17 mouse cellular contexts compared by ENCODE assay signal in the genomic region with DNA sequence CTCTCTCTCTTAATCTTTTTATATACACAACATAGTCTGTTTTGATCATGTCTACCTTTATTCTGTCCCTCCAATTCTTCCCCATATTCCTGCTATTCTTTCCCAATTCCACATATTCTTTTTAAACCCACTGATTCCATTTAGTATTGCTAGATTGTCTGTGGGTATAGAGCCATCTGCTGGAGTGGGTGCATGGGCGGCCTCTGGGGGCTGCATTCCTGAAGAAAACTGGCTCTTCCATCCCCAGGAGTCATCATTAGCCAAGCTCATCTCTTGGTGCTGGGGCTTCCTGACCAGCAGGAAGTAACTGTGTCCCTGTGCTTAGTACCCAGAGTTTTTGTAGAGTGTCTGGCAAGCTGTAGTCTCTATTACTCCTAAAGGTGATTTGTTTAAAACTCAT. TPM values are rescaled to one million over a fixed set of nuclear protein-coding genes. Genes with fewer than 3 reads are reported as not detected.
"Had no signal": no experiment of that assay in that cellular context is flagged by ENCODE, and none has a peak within 500 bp of the region (broad histone marks: within the 10 kb centered on the region; RNA-seq: fewer than 3 reads in every experiment).

No protein-coding gene starts in this region.

- H3K27ac ChIP-seq: kidney, embryonic 15.5 days; limb, embryonic 15.5 days; liver, embryonic 12.5 days; lung, embryonic 15.5 days; macrophage; midbrain, embryonic 13.5 days; neural tube, embryonic 12.5 days; stomach, embryonic 15.5 days had no signal

- H3K27me3 ChIP-seq: kidney, embryonic 15.5 days; limb, embryonic 15.5 days; liver, embryonic 12.5 days; lung, embryonic 15.5 days; megakaryocyte, embryonic 14.5 days; midbrain, embryonic 13.5 days; neural tube, embryonic 12.5 days; stomach, embryonic 15.5 days had no signal

- H3K9ac ChIP-seq: kidney, embryonic 15.5 days; limb, embryonic 15.5 days; liver, embryonic 12.5 days; lung, embryonic 15.5 days; midbrain, embryonic 13.5 days; neural tube, embryonic 12.5 days; stomach, embryonic 15.5 days had no signal

- ATAC-seq: liver, embryonic 12.5 days; midbrain, embryonic 13.5 days had no signal

- H3K9me3 ChIP-seq: kidney, embryonic 15.5 days; limb, embryonic 15.5 days; liver, embryonic 12.5 days; lung, embryonic 15.5 days; midbrain, embryonic 13.5 days; neural tube, embryonic 12.5 days; stomach, embryonic 15.5 days had no signal

- H3K4me2 ChIP-seq: kidney, embryonic 15.5 days; limb, embryonic 15.5 days; liver, embryonic 12.5 days; lung, embryonic 15.5 days; midbrain, embryonic 13.5 days; neural tube, embryonic 12.5 days; stomach, embryonic 15.5 days had no signal

- H3K4me3 ChIP-seq: kidney, embryonic 15.5 days; limb, embryonic 15.5 days; liver, embryonic 12.5 days; lung, embryonic 15.5 days; megakaryocyte, embryonic 14.5 days; midbrain, embryonic 13.5 days; neural tube, embryonic 12.5 days; stomach, embryonic 15.5 days had no signal

- H3K4me1 ChIP-seq: kidney, embryonic 15.5 days; limb, embryonic 15.5 days; liver, embryonic 12.5 days; lung, embryonic 15.5 days; megakaryocyte, embryonic 14.5 days; stomach, embryonic 15.5 days had no signal

- DNase-seq: kidney, adult 2 months; lung, postnatal 14 days; right cerebral cortex, postnatal 14 days; thymus, postnatal 36 days had no signal

- H3K36me3 ChIP-seq: kidney, embryonic 15.5 days; limb, embryonic 15.5 days; liver, embryonic 12.5 days; lung, embryonic 15.5 days; midbrain, embryonic 13.5 days; neural tube, embryonic 12.5 days; stomach, embryonic 15.5 days had no signal

RNA-seq across cellular contexts. Expression of a gene that starts 33.4 kb away (rescaled TPM):
- total RNA-seq: monocyte, adult 5-6 weeks; neutrophil, adult 5-6 weeks had no signal

RNA-seq across cellular contexts. Expression of a gene that starts 42.1 kb away (rescaled TPM):
- total RNA-seq: layer of hippocampus, postnatal 10 days; monocyte, adult 5-6 weeks; neutrophil, adult 5-6 weeks had no signal
- polyA plus RNA-seq: macrophage; spleen, adult 2 months had no signal
